Mouse (Mus musculus) bone marrow, adult 2 months (tissue): ENCODE results near the gene Vps33a. TPM values are rescaled to one million over a fixed set of nuclear protein-coding genes. Genes with fewer than 3 reads are reported as not detected.

Experiments used
- H3K27ac ChIP-seq: fragments of 200-500 bp; 2 replicates; pipeline ENCODE4 v1.5.1; 2012; ENCODE audit warnings: low read depth, mild to moderate bottlenecking, control low read depth, inconsistent platforms, low read length; ENCODE audit not compliant: control insufficient read depth, poor library complexity, insufficient read depth
- H3K4me1 ChIP-seq: fragments of 200-500 bp; 2 replicates; pipeline ENCODE4 v1.6.1; 2011; ENCODE audit warnings: low read length; ENCODE audit not compliant: control insufficient read depth, insufficient read depth
- H3K4me3 ChIP-seq: fragments of 200-500 bp; replicated peaks from 2 replicates; pipeline ENCODE3; 2011; ENCODE audit warnings: mild to moderate bottlenecking, low read depth, low read length, control low read depth; ENCODE audit not compliant: control insufficient read depth
- CTCF ChIP-seq: fragments of 200-500 bp; IDR thresholded peaks from 2 replicates; pipeline ENCODE4 v1.5.1; 2011; ENCODE audit warnings: low read length, control low read depth; ENCODE audit not compliant: control insufficient read depth, insufficient read depth
- POLR2A ChIP-seq: fragments of 200-500 bp; IDR thresholded peaks from 2 replicates; pipeline ENCODE4 v1.6.1; 2011; ENCODE audit warnings: low read depth, mild to moderate bottlenecking, control low read depth, low read length, borderline replicate concordance; ENCODE audit not compliant: control insufficient read depth
- WGBS: fragments of 180-500 bp; shearing (Covaris S2); methylation state at CpG from one replicate; pipeline ENCODE4 v1.1.7; 2018; 5-methylcytosine and 5-hydroxymethylcytosine counted together
- polyA plus RNA-seq: library from polyadenylated mRNA; stranded (reverse); fragments of >200 nt; gene quantifications from 2 replicates; pipeline ENCODE4 v1.2.4, GENCODE M21; 2011; ENCODE audit warnings: low replicate concordance; ENCODE audit not compliant: missing spikeins, insufficient read depth, insufficient read length

The Vps33a gene
- polyA plus RNA-seq: 12.4 and 29.0 TPM in 2 replicates

DNA sequence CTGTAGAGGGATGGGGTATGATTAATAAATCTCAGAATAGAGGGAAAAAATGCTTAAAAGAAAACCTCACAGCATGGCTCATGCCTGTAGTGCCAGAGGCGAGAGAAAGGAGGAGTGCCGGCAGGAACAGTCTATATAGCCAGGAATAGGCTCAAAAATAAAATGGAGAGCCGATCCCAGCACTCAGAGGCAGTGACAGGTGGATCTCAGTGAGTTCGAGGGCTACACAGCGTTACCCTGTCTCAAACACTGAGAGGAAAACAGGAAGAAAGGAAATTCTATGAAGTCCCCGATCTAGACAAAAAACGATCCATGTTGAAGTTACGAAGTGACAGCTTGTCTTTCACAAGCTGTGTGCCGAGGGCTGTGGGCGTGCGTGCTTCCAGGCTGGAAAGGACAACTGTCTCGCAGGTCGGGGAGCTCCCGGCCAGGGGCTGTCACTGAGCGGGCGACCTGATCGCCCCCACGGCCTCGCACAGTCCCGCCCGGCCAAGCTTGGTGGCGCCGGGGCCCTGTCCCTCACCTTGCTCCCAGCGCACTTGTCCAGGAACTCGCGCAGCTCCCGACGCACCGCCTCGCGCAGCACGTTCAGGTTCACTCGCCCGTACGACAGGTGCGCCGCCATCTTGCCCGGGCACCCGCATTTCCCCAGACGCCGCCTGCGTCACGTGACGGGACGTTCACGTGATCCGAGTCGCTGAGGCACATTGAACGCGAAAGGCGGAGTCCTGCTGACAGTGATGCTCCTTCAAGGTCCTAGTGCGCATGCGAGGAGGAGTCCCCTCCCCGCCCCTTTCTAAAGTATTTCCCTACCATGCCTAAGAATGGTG is at the start of gene Vps33a:
Vps33a (minus strand) TSS at position 682 of the 830 bp plus-strand sequence.
- under 1% methylated on average over 54 of the region's 54 CpGs for WGBS
- no peaks in the 10 kb centered on the region; the same call in 1 of the 2 replicates for H3K4me1 ChIP-seq
- TF ChIP-seq POLR2A: peak; percentile 95
- TF ChIP-seq CTCF: 0 out of 2 replicates have a peak, but pooled peaks have one; percentile 11
- peak within 1 kb of the TSS; percentile 69 for H3K27ac ChIP-seq
- peak within 1 kb of the TSS; percentile 94 for H3K4me3 ChIP-seq

DNA sequence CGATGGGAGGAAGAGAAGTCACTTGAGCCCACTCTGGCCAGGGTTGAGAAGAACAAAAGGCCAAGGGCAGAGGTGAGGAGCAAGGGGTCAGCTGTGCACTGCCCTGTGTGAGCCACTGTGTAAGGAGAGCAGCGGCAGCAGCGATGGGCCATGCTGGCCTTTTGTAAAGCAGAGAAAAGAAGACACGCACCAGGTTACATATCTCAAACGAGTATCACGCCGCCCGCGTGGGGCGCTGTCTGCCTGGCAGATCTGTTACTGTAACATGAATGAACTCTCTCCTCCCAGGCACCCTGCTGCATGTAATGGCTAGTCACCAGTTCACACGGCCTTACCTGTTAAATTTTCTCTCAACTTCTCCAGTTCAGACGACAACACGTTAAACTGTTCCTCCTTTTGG is 49.6 kb upstream of the Vps33a start:
- TF ChIP-seq POLR2A (no peak), CTCF (no peak)
- H3K4me3 ChIP-seq: no peak overlapping the region
- H3K27ac ChIP-seq: no peak overlapping the region
- WGBS: 89% methylated on average over 13 of the region's 13 CpGs
- H3K4me1 ChIP-seq: no peaks in the 10 kb centered on the region

GRCm38 (mm10) chr5:123618558-123618957 is 45.7 kb upstream of the Vps33a start:
- Histone ChIP-seq H3K27ac (no peak overlapping the region), H3K4me1 (no peaks in the 10 kb centered on the region), H3K4me3 (no peak overlapping the region)
- WGBS: 73% methylated on average over 2 of the region's 2 CpGs
- no peak for TF ChIP-seq CTCF
- TF ChIP-seq POLR2A: no peak

DNA sequence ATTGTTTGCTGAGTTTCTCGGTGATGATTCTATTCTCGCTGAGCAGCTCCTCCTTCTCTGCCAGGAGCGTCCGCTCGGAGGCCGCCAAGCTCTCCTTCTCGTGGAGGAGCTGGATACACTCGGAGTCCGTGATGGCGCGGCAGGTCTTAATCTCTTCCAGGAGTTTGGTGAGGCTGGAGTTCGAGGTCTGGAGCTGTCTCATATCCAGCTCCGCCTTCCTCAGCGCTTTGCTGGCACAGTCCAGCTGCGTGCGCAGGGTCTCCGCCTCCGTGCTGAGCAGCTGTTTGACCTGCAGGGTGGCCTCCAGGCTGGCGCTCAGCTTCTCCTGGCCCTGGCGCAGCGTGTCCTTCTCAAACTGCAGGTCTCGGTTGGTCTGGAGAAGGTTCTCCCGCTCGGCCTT is 41.4 kb upstream of the Vps33a start:
- Histone ChIP-seq H3K4me3 (no peak overlapping the region), H3K4me1 (no peaks in the 10 kb centered on the region), H3K27ac (no peak overlapping the region)
- no peak for TF ChIP-seq CTCF
- no peak for TF ChIP-seq POLR2A
- WGBS: 93% methylated on average over 24 of the region's 24 CpGs

- peak; percentile 85 for TF ChIP-seq CTCF
- no peak for TF ChIP-seq POLR2A
- Histone ChIP-seq H3K27ac (no peak overlapping the region), H3K4me3 (no peak overlapping the region), H3K4me1 (no peaks in the 10 kb centered on the region)
- 43% methylated on average over 4 of the region's 4 CpGs for WGBS
Observed at GRCm38 (mm10) chr5:123609843-123610242, 37.0 kb upstream of the Vps33a start.

DNA sequence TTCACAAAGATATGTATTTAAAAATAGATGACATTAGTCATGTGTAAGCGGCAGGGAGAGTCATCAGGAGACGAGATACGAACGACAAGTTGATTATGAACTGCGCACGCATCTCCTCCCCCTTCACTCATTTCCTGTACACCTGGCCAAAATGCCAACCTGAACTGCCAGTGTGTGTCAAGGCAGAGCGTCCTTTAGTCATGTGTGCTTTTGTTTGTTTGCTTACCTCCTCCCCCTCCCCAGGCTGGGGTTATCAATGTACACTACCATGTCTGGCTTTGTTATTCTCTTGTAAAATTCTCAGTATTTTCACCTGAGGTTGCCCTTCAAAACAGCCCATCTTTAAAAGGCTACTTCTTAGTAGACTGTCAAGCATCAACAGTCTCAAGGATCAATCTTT is 36.6 kb upstream of the Vps33a start:
- no peak overlapping the region for H3K4me3 ChIP-seq
- whole genome bisulfite sequencing: 87% methylated on average over 7 of the region's 7 CpGs
- TF ChIP-seq CTCF: no peak
- no peak for TF ChIP-seq POLR2A
- H3K27ac ChIP-seq: no peak overlapping the region
- H3K4me1 ChIP-seq: no peaks in the 10 kb centered on the region

DNA sequence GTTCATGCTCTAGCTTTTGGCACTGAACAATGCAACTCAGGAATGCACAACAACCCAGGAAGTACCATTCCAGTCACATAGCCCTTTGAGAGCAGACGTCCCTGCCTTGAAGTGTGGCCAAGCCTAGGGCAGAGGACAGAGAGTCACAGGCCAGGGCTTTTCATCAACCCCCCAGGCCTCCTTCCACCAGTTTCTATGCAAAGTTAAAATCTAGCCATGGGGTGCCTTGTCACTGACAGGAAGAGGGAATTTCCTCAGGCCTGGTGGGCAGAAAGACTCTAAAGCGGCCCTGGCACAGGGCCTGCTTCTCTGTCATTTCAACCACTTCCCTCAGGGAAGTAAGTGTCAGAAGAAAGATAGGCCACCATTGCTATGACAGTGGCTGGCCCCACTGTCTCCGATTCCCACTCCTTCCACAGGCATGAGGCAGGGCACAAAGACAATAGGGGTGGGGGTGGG is 34.4 kb upstream of the Vps33a start:
- Histone ChIP-seq H3K4me1 (no peaks in the 10 kb centered on the region), H3K27ac (no peak overlapping the region), H3K4me3 (no peak overlapping the region)
- TF ChIP-seq CTCF: no peak
- TF ChIP-seq POLR2A: no peak
- 52% methylated on average over 3 of the region's 3 CpGs for WGBS

DNA sequence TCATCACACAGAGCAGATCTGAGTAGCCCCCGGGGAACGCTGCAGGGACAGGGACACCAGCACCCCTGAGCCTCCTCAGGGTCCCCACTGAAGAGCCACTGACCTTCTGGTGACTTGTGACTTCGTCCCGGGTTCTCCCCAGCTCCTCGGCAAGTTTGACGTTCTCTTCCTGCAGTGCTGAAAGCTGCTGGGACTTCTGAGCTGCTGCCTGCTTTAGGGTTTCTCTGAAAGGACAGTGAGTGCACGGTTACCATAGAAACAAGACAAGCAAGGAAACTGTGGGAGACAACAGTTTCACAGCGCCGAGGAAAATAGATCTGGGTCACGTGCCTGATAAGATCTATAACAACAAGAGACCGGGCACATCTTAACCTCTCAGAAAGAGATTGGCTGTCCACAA is 30.7 kb upstream of the Vps33a start:
- Histone ChIP-seq H3K4me1 (no peaks in the 10 kb centered on the region), H3K4me3 (no peak overlapping the region), H3K27ac (no peak overlapping the region; the same call in 1 of the 2 replicates)
- TF ChIP-seq POLR2A (no peak), CTCF (no peak)
- 69% methylated on average over 11 of the region's 11 CpGs for WGBS

DNA sequence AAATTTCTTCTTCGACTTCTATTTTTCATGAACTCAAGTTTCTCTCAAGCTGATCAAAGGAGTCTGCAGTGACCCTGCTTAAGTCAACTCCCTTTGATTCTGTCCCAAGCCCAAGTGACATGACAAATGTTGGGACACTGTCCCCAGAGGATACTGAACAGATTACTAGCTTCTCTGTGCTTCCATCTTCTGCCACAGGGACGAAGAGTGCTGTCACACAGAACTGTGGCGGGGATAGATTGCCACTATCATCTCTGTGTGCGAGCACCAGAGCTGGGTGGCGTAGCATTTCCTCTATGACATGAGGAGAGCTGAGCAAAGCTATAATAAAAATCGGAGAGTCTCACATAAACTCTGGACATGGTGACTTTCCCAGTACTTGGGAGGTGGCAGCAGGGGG is 29.3 kb upstream of the Vps33a start:
- WGBS: 75% methylated on average over 6 of the region's 6 CpGs
- Histone ChIP-seq H3K27ac (no peak overlapping the region), H3K4me1 (no peaks in the 10 kb centered on the region), H3K4me3 (no peak overlapping the region)
- no peak for TF ChIP-seq POLR2A
- no peak for TF ChIP-seq CTCF
